Mouse (Mus musculus): ENCODE data around the gene Pum1.

- TF ChIP-seq CTCF (IDR thresholded peaks at IDR 0.05; ENCODE audit: low read depth) = no peak
- TF ChIP-seq EP300 (IDR thresholded peaks at IDR 0.05; ENCODE audit: low read depth) = no peak
These were observed 129.5 kb downstream of the Pum1 start, which contains the start of gene Sdc3 for GRCm38 (mm10) chr4:130792376-130793179.

All from heart, postnatal 0 days (tissue).